Mouse (Mus musculus) heart, adult 2 months (tissue): ENCODE measurements at regions not wholly inside any gene's neighbourhood (a gene's known extent, or its start where the extent isn't known, plus 50 kb on each side); places are given as distances from the start of the nearest gene placed in this dataset.

Experiments used
- CTCF ChIP-seq: fragments of 200-600 bp; IDR thresholded peaks from 2 replicates; pipeline ENCODE4 v1.8.1; 2022; ENCODE audit warnings: antibody characterized with exemption, mild to moderate bottlenecking, moderate library complexity
- EP300 ChIP-seq: fragments of 200-500 bp; IDR thresholded peaks from 2 replicates; pipeline ENCODE4 v1.6.1; 2011; ENCODE audit warnings: low read depth, low read length, control low read depth; ENCODE audit not compliant: insufficient read depth
- POLR2A ChIP-seq: fragments of 200-500 bp; IDR thresholded peaks from 2 replicates; pipeline ENCODE4 v1.6.1; 2011; ENCODE audit warnings: mild to moderate bottlenecking, low read depth, low read length, control low read depth; ENCODE audit not compliant: insufficient read depth

DNA sequence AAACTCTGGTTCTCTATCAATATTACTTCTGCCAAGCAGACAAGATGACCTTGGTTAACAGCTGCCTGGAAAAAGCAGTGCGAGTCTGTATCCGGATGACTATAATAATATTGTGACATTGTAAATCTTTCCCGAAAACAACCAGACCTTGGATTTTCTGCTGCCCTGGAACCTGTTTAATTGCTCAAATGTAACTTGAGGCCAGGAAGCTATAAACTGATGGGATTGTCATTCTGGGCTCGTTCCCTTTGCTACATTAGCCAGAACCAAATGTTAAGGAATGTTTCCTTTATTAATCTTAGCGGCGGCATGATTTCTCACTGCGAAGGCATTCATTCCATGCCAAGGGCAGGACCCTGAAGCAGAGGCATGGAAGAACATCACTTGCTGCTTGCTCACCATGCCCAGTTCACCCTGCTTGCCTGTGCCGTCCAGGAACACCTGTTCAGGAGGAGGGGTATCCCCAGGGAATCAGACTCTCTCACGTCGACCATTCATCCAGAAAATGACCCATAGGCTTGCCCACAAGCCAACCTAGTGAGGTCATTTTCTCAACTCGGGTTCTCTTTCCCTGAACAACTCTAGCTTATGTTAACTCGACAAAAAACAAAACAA is 125.3 kb upstream of the Spin1 start:
- TF ChIP-seq CTCF (no peak), POLR2A (no peak), EP300 (no peak)
